Mouse (Mus musculus): Measurements from ENCODE around the gene Dhcr7.

- no peak for TF ChIP-seq GATA1 (IDR thresholded peaks at IDR 0.05; ENCODE audit: low read length)
- TF ChIP-seq TAL1 (IDR thresholded peaks at IDR 0.05; ENCODE audit: low read length): no peak
These were observed 10.7 kb downstream of the Dhcr7 start for GRCm38 (mm10) chr7:143833581-143834190.
